Mouse (Mus musculus) right cerebral cortex, adult 2 months (tissue): ENCODE measurements at regions not wholly inside any gene's neighbourhood (a gene's known extent, or its start where the extent isn't known, plus 50 kb on each side); places are given as distances from the start of the nearest gene placed in this dataset.

Experiments used
- DNase-seq, 2 experiments: peaks; one replicate each; pipeline ENCODE4 v3.0.0; 2021 to 2022; ENCODE audit warnings: low spot score in 2 of 2

- DNase-seq: no peak
Observed at GRCm38 (mm10) chr8:92070704-92071103, 268.8 kb upstream of the Irx3 start.

- DNase-seq: no peak
Observed at GRCm38 (mm10) chr8:92066435-92066834, 264.6 kb upstream of the Irx3 start.

GRCm38 (mm10) chr8:92065554-92066239, 263.8 kb upstream of the Irx3 start:
- DNase-seq: no peak

- no peak for DNase-seq
Observed at GRCm38 (mm10) chr8:92064971-92065370, 263.1 kb upstream of the Irx3 start.

GRCm38 (mm10) chr8:92064175-92064821, 262.4 kb upstream of the Irx3 start:
- DNase-seq: no peak

- DNase-seq: no peak
Observed at GRCm38 (mm10) chr8:92063333-92063732, 261.5 kb upstream of the Irx3 start.

GRCm38 (mm10) chr8:92059471-92059870, 257.6 kb upstream of the Irx3 start:
- DNase-seq: no peak

- no peak for DNase-seq
Observed at GRCm38 (mm10) chr8:92058953-92059352, 257.1 kb upstream of the Irx3 start.

- no peak for DNase-seq
Observed at GRCm38 (mm10) chr8:92057857-92058256, 256.0 kb upstream of the Irx3 start.

GRCm38 (mm10) chr8:92055590-92055989, 253.7 kb upstream of the Irx3 start:
- DNase-seq: no peak

GRCm38 (mm10) chr8:92044695-92045094, 242.8 kb upstream of the Irx3 start:
- no peak for DNase-seq

- DNase-seq: no peak
Observed at GRCm38 (mm10) chr8:92042951-92043350, 241.1 kb upstream of the Irx3 start.

- DNase-seq: peak in 1 of 2 experiments; percentile 2
Observed at GRCm38 (mm10) chr8:92029954-92030353, 228.1 kb upstream of the Irx3 start.

GRCm38 (mm10) chr8:92029516-92029915, 227.6 kb upstream of the Irx3 start:
- no peak for DNase-seq

GRCm38 (mm10) chr8:92028308-92028707, 226.4 kb upstream of the Irx3 start:
- no peak for DNase-seq

- no peak for DNase-seq
Observed at GRCm38 (mm10) chr8:92024133-92024532, 222.3 kb upstream of the Irx3 start.

GRCm38 (mm10) chr8:92021521-92021920, 219.7 kb upstream of the Irx3 start:
- DNase-seq: no peak

- DNase-seq: no peak
Observed at GRCm38 (mm10) chr8:92014704-92015103, 212.8 kb upstream of the Irx3 start.

- no peak for DNase-seq
Observed at GRCm38 (mm10) chr8:92013183-92013582, 211.3 kb upstream of the Irx3 start.

- no peak for DNase-seq
Observed at GRCm38 (mm10) chr8:92010412-92010811, 208.5 kb upstream of the Irx3 start.

GRCm38 (mm10) chr8:92008616-92009610, 207.0 kb upstream of the Irx3 start:
- no peak for DNase-seq

- no peak for DNase-seq
Observed at GRCm38 (mm10) chr8:92005091-92005490, 203.2 kb upstream of the Irx3 start.
